Mouse (Mus musculus): ENCODE results near the gene Zfp771.

DNA sequence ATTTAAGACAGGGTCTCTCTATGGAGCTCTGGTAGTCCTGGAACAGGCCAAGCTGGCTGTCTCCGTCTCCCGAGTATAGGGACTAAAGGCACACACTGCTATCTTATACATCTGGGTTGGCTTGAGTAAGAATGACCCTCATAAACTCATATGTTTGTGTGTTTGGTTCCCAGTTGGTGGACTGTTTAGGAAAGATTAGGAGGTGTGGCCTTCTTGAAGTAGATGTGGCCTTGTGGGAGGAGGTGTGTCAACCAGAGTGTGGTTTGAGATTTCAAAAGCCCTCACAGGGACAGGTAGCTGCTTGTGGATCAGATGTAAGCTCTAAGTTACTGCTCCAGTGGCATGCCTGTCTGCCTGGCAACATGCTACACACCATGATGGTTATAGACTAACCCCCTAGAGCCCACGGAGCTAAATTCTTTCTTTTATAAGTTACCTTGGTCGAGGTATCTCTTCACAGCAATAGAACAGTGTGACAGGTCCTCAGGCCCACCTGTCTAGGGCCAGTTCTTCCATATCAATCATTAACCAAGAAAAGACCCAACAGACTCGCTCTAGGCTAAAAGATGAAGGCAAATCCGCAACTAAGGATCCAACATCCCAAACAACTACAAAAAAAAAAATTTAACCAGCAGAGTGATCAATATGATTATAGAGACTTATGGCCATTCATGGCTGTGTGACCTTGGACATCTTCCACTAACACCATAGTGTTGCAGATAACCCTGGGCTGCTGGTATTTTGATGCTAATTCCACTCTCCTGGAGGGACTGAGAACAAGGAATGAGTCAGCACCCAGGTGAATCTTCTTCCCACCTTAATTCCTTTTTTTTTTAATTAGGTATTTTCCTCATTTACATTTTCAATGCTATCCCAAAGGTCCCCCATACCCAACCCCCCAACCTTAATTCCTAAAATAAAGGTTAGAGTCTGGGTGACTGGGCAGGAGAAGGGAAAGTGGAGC is 20.3 kb upstream of the Zfp771 start:
- TF ChIP-seq CTCF (IDR thresholded peaks at IDR 0.05; ENCODE audit: low read depth) (no peak), EP300 (optimal IDR thresholded peaks at IDR 0.05) (no peak)

All from stomach, postnatal 0 days (tissue).